Mouse (Mus musculus): ENCODE measurements around the gene Ankdd1b. TPM values are rescaled to one million over a fixed set of nuclear protein-coding genes. Genes with fewer than 3 reads are reported as not detected.
A peak's percentile ranks its signal among the peaks of the same experiment; 100 is the strongest.

Ankdd1b gene
- polyA plus RNA-seq, 1 experiment from 2014 or later = 0.19 TPM

DNA sequence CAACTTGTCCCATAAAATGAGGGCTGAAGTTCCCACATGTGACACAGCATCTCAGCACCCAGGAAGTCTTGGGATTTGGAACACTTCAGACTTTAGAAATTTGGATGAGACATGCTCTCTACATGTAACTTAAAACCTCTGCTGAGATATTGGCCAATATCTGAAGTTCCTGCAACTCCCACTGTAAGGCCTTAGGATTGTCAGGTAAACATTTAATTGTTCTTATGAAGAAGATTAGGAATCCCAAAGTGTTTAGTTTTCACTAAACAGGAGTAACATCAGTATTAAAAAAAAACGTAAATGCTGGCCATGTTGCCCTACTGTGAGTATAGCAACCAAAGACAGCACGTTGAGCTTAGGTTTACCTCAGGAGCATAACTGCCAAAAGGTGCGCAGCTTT, 19.4 kb upstream of the Ankdd1b start, which contains the start of gene Gm17622:
Gene Gm17622 (plus strand): TSS at position 301 of the 400 bp plus-strand sequence.
- H3K4me2 ChIP-seq = no peak within 1 kb of the TSS
- no peak within 1 kb of the TSS for H3K4me3 ChIP-seq
- no peak within 1 kb of the TSS for H3K9ac ChIP-seq
- H3K27me3 ChIP-seq = no peaks in the 10 kb centered on the region
- no peak for ATAC-seq (ENCODE audit: borderline replicate concordance, extremely low read depth, low FRiP score, low TSS enrichment)
- peaks cover 11% of the 10 kb centered on the region for H3K36me3 ChIP-seq
- H3K9me3 ChIP-seq = no peaks in the 10 kb centered on the region
- H3K4me1 ChIP-seq = no peaks in the 10 kb centered on the region
- 93% methylated on average over 3 of the region's 3 CpGs for WGBS
- no peak within 1 kb of the TSS for H3K27ac ChIP-seq

DNA sequence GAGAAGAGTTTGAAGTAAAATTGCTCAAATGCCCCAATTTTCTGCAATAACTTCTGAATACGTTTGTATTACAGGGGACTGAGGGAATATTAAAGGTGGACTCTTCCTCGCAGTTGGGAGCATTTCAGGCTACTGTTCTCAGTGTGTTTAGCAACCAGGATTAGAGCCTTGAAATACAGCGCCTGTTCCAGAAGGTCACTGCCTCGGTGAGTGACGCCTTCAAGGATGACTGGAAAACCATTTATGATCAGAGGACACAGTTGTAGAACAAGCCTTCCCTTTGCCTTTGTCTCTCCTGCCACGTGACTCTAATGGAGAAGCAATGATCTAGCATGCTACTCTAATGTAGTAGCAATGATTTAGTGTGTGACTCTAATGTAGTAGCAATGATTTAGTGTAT, 17.0 kb upstream of the Ankdd1b start:
- no peak for ATAC-seq (ENCODE audit: borderline replicate concordance, extremely low read depth, low FRiP score, low TSS enrichment)

DNA sequence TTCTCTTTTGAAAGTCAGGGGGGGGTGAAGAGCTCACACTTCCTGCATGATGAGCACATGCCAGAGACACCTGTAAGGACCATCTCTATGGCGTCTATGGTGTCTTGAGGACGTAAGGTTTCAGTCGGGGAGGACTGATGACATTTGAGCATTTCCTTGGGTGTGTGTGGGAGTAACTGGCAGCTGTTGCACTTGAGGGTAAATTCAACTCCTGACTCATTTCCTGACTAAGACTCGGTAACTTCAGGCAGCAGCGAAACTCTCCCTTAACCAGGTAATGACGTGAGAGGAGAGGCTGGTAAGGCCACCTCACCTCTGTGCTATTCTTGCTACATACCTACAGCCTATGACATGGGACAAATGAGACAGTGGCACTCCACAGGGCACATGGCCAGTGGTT, 16.2 kb upstream of the Ankdd1b start:
- no peaks in the 10 kb centered on the region for H3K9me3 ChIP-seq
- peaks cover 20% of the 10 kb centered on the region for H3K36me3 ChIP-seq
- 81% methylated on average over 6 of the region's 6 CpGs for WGBS
- no peak overlapping the region for H3K27ac ChIP-seq
- no peak overlapping the region for H3K9ac ChIP-seq
- no peaks in the 10 kb centered on the region for H3K4me1 ChIP-seq
- no peak overlapping the region for H3K4me2 ChIP-seq
- no peak overlapping the region for H3K4me3 ChIP-seq
- no peaks in the 10 kb centered on the region for H3K27me3 ChIP-seq
- ATAC-seq (ENCODE audit: borderline replicate concordance, extremely low read depth, low FRiP score, low TSS enrichment) = no peak

More for the DNA sequence above, 17.0 kb upstream of the Ankdd1b start:
- H3K4me2 ChIP-seq = no peak overlapping the region
- H3K27me3 ChIP-seq = no peaks in the 10 kb centered on the region
- no peaks in the 10 kb centered on the region for H3K9me3 ChIP-seq
- no peak overlapping the region for H3K4me3 ChIP-seq
- H3K36me3 ChIP-seq = peaks cover 20% of the 10 kb centered on the region
- no peak overlapping the region for H3K9ac ChIP-seq
- no peaks in the 10 kb centered on the region for H3K4me1 ChIP-seq
- 92% methylated on average over 6 of the region's 6 CpGs for WGBS
- no peak overlapping the region for H3K27ac ChIP-seq

DNA sequence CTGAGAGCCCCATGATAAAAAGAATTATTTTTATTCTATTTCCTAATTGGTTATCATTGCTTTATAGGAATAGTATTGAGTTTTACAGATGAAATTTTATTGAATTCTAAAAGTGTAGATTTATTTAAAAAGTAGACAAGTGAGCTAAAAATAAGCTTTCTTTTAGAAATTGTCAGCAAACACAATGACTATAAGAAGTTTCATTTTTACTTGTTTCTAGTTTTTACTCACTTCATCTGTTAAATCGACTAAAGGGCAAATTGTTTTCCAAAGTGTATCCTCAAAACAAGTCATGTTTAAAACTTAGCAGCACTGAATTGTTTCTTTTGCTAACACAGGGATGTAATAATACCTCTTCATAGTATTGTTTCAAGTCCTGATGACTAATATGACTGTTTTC, 8.0 kb upstream of the Ankdd1b start:
- no peak for ATAC-seq (ENCODE audit: borderline replicate concordance, extremely low read depth, low FRiP score, low TSS enrichment)
- Histone ChIP-seq H3K9ac (no peak overlapping the region), H3K27me3 (no peaks in the 10 kb centered on the region), H3K9me3 (no peaks in the 10 kb centered on the region), H3K4me2 (no peak overlapping the region), H3K4me3 (no peak overlapping the region), H3K4me1 (no peaks in the 10 kb centered on the region), H3K36me3 (0 out of 2 replicates have a peak, but pooled peaks cover 5% of the 10 kb centered on the region), H3K27ac (no peak overlapping the region)
- 93% methylated on average over 1 of the region's 1 CpGs for WGBS

DNA sequence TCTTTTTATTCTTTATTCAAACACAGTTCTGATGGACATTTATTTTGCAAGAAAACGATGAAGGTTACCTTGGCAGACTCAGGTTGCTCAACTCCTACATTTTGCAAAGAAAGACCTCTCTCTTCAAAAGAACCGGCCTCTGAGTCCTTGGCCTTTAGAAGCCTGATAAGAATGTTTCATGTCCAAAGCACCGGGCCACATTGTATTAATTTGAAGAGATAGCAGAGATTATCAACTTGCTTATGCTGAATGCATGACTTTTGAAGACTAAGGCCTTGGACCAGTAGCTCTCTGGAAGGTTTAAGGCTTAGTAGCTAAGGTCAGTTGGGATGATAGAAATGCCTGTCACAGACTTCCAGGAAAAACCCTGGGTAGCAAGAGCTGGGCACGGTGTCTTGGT, 6.2 kb upstream of the Ankdd1b start:
- ATAC-seq (ENCODE audit: borderline replicate concordance, extremely low read depth, low FRiP score, low TSS enrichment) = no peak
- Histone ChIP-seq H3K4me3 (no peak overlapping the region), H3K9me3 (no peaks in the 10 kb centered on the region), H3K4me2 (no peak overlapping the region), H3K27ac (no peak overlapping the region), H3K36me3 (no peaks in the 10 kb centered on the region), H3K27me3 (no peaks in the 10 kb centered on the region), H3K4me1 (no peaks in the 10 kb centered on the region), H3K9ac (no peak overlapping the region)
- 79% methylated on average over 4 of the region's 4 CpGs for WGBS

DNA sequence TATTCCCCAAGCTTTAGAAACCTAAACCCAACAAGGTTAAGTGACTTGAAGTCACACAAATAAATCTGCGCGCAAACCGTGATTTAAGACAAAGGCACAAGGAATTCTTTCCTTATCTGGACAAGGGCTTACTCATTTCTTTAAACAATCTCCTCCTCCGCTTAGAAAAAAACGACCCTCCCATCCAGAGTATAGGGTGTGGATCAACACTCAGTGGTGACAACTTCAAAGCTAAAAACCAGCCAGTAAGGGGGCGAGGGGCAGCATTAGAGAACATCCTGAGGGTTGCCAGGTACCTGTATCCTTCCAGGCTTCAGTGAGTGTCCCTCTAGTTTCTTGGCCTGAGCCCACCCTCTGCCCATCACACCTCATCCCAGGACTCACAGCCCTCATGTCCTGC, 442 bp downstream of the Ankdd1b start:
- Histone ChIP-seq H3K27me3 (no peaks in the 10 kb centered on the region), H3K4me2 (no peak overlapping the region), H3K4me1 (no peaks in the 10 kb centered on the region), H3K36me3 (no peaks in the 10 kb centered on the region), H3K4me3 (no peak overlapping the region), H3K9ac (no peak overlapping the region), H3K27ac (peak overlapping the region; percentile 36; the same call in 1 of the 2 replicates), H3K9me3 (no peaks in the 10 kb centered on the region)
- 36% methylated on average over 6 of the region's 6 CpGs for WGBS
- ATAC-seq (ENCODE audit: borderline replicate concordance, extremely low read depth, low FRiP score, low TSS enrichment) = no peak

DNA sequence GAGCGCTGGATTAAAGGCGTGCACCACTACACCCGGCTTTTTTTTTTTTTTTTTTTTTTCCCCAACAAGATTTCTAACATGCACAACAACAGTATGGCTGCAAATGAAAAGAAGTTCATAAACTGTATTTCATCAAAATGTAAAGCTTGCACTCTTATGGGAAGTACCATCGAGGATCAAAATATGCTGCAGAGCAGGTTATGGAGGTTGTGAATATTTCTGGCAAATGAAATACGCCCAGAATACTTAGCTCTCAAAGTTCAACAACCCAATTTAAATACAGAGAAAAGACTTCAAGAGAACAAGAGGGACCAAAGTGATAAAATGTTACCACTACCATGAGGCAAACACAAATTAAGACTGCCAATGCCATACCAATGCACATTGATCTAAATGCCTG, 2.3 kb downstream of the Ankdd1b start:
- ATAC-seq (ENCODE audit: borderline replicate concordance, extremely low read depth, low FRiP score, low TSS enrichment) = no peak
- Histone ChIP-seq H3K27me3 (no peaks in the 10 kb centered on the region), H3K36me3 (no peaks in the 10 kb centered on the region), H3K9ac (no peak overlapping the region), H3K4me1 (no peaks in the 10 kb centered on the region), H3K9me3 (no peaks in the 10 kb centered on the region), H3K27ac (peak overlapping the region; percentile 74), H3K4me2 (peak overlapping the region; percentile 8; the same call in 1 of the 2 replicates), H3K4me3 (no peak overlapping the region)
- WGBS = 82% methylated on average over 5 of the region's 5 CpGs

DNA sequence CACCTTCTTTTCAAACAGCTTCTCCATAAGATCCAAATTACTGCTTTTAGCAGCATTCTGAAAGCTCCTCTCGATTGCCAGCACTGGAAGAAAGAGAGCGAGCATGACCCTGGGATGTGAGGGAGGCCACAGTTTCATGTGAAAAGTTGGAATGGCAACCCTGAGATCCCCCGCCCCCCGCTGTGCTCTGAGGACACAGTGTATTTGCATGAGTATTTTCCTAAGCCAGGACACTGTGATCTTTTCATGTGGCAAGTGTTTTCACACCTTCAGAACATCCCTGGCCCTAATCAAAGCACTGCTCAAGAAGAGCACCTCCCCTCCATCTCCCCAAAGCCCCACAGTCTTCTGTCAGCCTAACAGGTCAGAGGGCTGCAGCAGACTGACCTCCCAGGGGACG, 5.7 kb downstream of the Ankdd1b start:
- Histone ChIP-seq H3K9me3 (no peaks in the 10 kb centered on the region), H3K4me1 (0 out of 2 replicates have a peak, but pooled peaks cover 3% of the 10 kb centered on the region), H3K9ac (no peak overlapping the region), H3K27me3 (no peaks in the 10 kb centered on the region), H3K27ac (no peak overlapping the region), H3K4me2 (no peak overlapping the region), H3K36me3 (no peaks in the 10 kb centered on the region), H3K4me3 (no peak overlapping the region)
- WGBS = 48% methylated on average over 5 of the region's 5 CpGs
- ATAC-seq (ENCODE audit: borderline replicate concordance, extremely low read depth, low FRiP score, low TSS enrichment) = no peak

DNA sequence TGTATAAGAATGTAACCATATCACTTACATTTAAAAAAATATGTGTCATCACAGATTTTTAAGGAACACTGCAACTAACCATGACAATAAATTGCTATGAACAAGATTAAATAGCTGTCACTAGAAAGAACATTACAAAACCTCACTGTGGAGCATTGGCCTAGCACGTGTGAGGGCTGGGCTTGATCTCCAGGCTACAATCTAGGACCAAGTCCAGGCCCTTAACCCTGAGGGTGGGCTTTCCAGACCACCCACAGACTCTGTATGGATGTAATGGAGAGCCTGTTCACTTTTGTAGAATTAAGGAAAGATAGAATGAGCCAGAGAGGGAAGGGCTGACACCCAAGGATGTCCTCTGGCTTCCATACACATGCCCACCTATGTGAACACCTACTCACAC, 8.4 kb downstream of the Ankdd1b start:
- H3K4me1 ChIP-seq = 0 out of 2 replicates have a peak, but pooled peaks cover 3% of the 10 kb centered on the region
- H3K27me3 ChIP-seq = no peaks in the 10 kb centered on the region
- H3K4me2 ChIP-seq = no peak overlapping the region
- no peaks in the 10 kb centered on the region for H3K9me3 ChIP-seq
- no peak overlapping the region for H3K27ac ChIP-seq
- H3K36me3 ChIP-seq = no peaks in the 10 kb centered on the region
- ATAC-seq (ENCODE audit: borderline replicate concordance, extremely low read depth, low FRiP score, low TSS enrichment) = peak; percentile 81; the same call in 1 of the 2 replicates
- H3K4me3 ChIP-seq = no peak overlapping the region
- WGBS = 27% methylated on average over 1 of the region's 1 CpGs
- H3K9ac ChIP-seq = no peak overlapping the region

DNA sequence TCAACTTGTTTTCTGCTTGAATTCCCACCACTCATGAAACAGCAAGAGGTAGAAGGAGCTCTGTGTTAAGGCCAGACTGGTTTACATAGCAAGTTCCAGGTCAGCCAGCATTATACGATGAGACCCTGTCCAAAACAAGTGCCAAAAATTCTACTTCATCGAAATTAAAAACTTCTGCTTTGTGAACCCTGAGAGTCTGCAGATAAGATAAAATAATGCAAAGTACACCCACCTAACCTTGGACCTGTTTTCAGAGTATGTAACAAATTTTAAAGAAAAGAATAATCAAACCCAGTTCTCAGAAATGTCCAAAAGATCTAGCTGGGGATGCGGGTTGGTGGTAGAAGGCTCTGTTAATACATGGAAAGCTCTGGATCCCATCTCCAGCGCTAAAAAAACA, 12.4 kb downstream of the Ankdd1b start:
- Histone ChIP-seq H3K9me3 (no peaks in the 10 kb centered on the region), H3K9ac (no peak overlapping the region), H3K36me3 (no peaks in the 10 kb centered on the region), H3K4me2 (no peak overlapping the region), H3K27ac (no peak overlapping the region), H3K4me1 (peaks cover 7% of the 10 kb centered on the region; the same call in 1 of the 2 replicates), H3K4me3 (no peak overlapping the region), H3K27me3 (no peaks in the 10 kb centered on the region)
- no peak for ATAC-seq (ENCODE audit: borderline replicate concordance, extremely low read depth, low FRiP score, low TSS enrichment)
- WGBS = 77% methylated on average over 4 of the region's 4 CpGs

DNA sequence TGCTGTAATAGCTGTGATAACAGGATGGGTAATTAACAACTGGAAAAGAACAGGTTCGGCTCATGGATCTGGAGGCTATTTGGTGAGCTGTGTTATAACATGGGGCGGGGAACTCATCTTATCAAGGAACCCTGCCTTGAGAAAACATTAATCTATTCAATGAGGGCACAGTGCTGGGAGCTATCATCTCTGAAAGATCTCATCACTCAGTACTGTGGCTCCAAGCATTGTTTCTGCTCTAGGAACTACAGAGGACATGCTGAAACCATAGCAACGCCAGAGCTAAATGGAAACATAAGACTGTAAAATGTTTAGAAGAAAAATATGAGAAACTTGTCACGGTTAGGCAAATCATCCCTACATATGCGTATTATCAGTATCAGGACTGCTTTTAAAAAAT, 13.0 kb downstream of the Ankdd1b start:
- Histone ChIP-seq H3K4me1 (peaks cover 7% of the 10 kb centered on the region; the same call in 1 of the 2 replicates), H3K4me2 (no peak overlapping the region), H3K27me3 (no peaks in the 10 kb centered on the region), H3K9ac (no peak overlapping the region), H3K27ac (no peak overlapping the region), H3K4me3 (no peak overlapping the region), H3K36me3 (no peaks in the 10 kb centered on the region), H3K9me3 (no peaks in the 10 kb centered on the region)
- ATAC-seq (ENCODE audit: borderline replicate concordance, extremely low read depth, low FRiP score, low TSS enrichment) = no peak
- WGBS = 79% methylated on average over 5 of the region's 5 CpGs

DNA sequence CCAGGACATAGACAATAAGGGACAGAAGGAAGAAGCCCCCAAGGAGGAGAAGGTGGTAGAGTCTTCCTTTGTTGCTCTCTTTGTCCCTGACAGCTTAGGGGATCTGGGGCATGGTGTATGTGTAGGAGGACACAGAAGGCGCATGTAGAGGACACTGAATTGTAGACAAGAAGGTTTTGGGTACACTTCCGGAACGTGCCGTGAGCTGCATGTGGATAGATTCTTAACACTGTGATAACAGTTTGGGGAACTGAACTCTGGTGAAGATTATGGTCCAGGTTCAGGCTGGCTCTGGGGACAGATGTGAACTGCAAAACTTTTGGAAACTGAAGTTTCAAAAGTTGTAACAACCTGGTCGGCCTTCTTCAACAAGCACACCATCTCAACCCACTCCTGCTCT, 13.4 kb downstream of the Ankdd1b start:
- Histone ChIP-seq H3K4me3 (no peak overlapping the region), H3K4me2 (no peak overlapping the region), H3K27ac (no peak overlapping the region), H3K27me3 (no peaks in the 10 kb centered on the region), H3K36me3 (no peaks in the 10 kb centered on the region), H3K9me3 (no peaks in the 10 kb centered on the region), H3K4me1 (peaks cover 5% of the 10 kb centered on the region; the same call in 1 of the 2 replicates), H3K9ac (no peak overlapping the region)
- ATAC-seq (ENCODE audit: borderline replicate concordance, extremely low read depth, low FRiP score, low TSS enrichment) = no peak
- 91% methylated on average over 5 of the region's 5 CpGs for WGBS

DNA sequence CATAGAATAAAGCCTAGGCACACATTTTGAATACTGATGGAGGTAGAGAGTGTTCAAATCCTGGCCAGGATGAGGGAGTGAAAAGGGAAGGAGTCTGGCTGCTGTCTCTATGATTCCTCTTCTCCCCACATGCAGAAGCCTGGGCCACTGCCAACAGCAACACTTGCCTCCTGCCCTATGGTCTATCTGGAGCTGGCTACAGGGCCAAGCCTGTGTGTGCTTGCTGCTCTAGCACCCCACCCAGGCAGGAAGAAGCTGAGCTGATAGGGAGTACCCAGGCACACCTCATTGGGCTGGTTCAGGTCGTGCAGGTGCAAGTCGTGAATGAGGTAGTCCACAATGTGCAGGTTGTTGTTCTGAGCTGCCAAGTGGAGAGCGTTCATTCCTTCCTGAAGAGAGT, 16.7 kb downstream of the Ankdd1b start:
- WGBS = 53% methylated on average over 3 of the region's 3 CpGs
- Histone ChIP-seq H3K36me3 (no peaks in the 10 kb centered on the region), H3K4me1 (peaks cover 13% of the 10 kb centered on the region; the same call in 1 of the 2 replicates), H3K9ac (no peak overlapping the region), H3K4me3 (no peak overlapping the region), H3K27ac (no peak overlapping the region), H3K4me2 (no peak overlapping the region), H3K9me3 (no peaks in the 10 kb centered on the region), H3K27me3 (no peaks in the 10 kb centered on the region)
- peak; percentile 39; the same call in 1 of the 2 replicates for ATAC-seq (ENCODE audit: borderline replicate concordance, extremely low read depth, low FRiP score, low TSS enrichment)
